In genomic region chr13:68832141-68832540, GRCm38 (mm10) we compare ENCODE assay signal across 22 mouse cellular contexts.
DNase-seq lines count a peak whose midpoint lies in the region; TF ChIP-seq lines count a peak whose summit lies in the region.
"Had no signal": no experiment of that assay in that cellular context is flagged by ENCODE, and none has a peak within 500 bp of the region (broad histone marks: within the 10 kb centered on the region; RNA-seq: fewer than 3 reads in every experiment).

No protein-coding gene starts in this region.

- H3K4me3 ChIP-seq in gastrocnemius, adult 2 months: no peak overlapping the region
- H3K4me3 ChIP-seq in layer of hippocampus, adult 2 months: no peak overlapping the region
- H3K4me3 ChIP-seq: embryonic facial prominence, embryonic 13.5 days; embryonic facial prominence, embryonic 15.5 days; erythroblast, embryonic 14.5 days; forebrain, embryonic 10.5 days; forebrain, embryonic 12.5 days had no signal

- H3K27ac ChIP-seq in gastrocnemius, adult 2 months: peak overlapping the region; percentile 68
- H3K27ac ChIP-seq in layer of hippocampus, adult 2 months: peak overlapping the region; percentile 78; the same call in 1 of the 2 replicates
- H3K27ac ChIP-seq: embryonic facial prominence, embryonic 13.5 days; embryonic facial prominence, embryonic 15.5 days; forebrain, embryonic 10.5 days; forebrain, embryonic 12.5 days had no signal

- intact Hi-C loops in gastrocnemius, adult 2 months (cut with DNase I): no loop called here
- intact Hi-C loops in gastrocnemius, postnatal 14 days (cut with DNase I; ENCODE audit: low total_unique reads): no loop called here

- TF ChIP-seq CTCF in gastrocnemius, adult 2 months (IDR thresholded peaks at IDR 0.05): no peak
- no peak for TF ChIP-seq CTCF in layer of hippocampus, adult 2 months (conservative IDR thresholded peaks at IDR 0.05)

- peak; percentile 68 for DNase-seq in gastrocnemius, adult 2 months
- DNase-seq in gastrocnemius, postnatal 14 days: no peak
- peak; percentile 42 for DNase-seq in gastrocnemius, postnatal 25 days
- DNase-seq in gastrocnemius, postnatal 4 days (ENCODE audit: low spot score in 2 of 2): no peak
- no peak for DNase-seq in layer of hippocampus, adult 2 months (ENCODE audit: low spot score in 2 of 2)
- DNase-seq in layer of hippocampus, adult 9-10 months (ENCODE audit: low spot score): no peak
- DNase-seq in yolk sac, embryonic 10.5 days (ENCODE audit: low spot score): no peak
- DNase-seq: adrenal gland, adult 2 months; adrenal gland, postnatal 10 days; adrenal gland, postnatal 25 days; cerebellum, adult 11 months; cerebellum, adult 18-20 months; cerebellum, adult 8-10 months; cerebellum, adult 9-11 months; cerebellum, postnatal 14 days; cerebellum, postnatal 36 days; embryo, embryonic 11 days had no signal

Comparison
In these comparisons a context has a peak if more than half of its experiments do, and no peak if none do; other contexts are left out.
1. DNase-seq: peak in gastrocnemius, adult 2 months (single experiment) and gastrocnemius, postnatal 25 days (single experiment); none in gastrocnemius, postnatal 14 days (single experiment), gastrocnemius, postnatal 4 days (0 of 2), layer of hippocampus, adult 2 months (0 of 2), layer of hippocampus, adult 9-10 months (single experiment) and yolk sac, embryonic 10.5 days (single experiment).